Mouse (Mus musculus) stomach, postnatal 0 days (tissue): ENCODE measurements around the gene Ppp2r2c.

Experiments
- CTCF ChIP-seq: IDR thresholded peaks from 2 replicates; pipeline ENCODE4 v1.5.1; 2016; ENCODE audit warnings: antibody characterized with exemption, low read depth, mild to moderate bottlenecking, moderate library complexity
- EP300 ChIP-seq: optimal IDR thresholded peaks from 2 replicates; pipeline ENCODE3; 2016; ENCODE audit warnings: antibody characterized with exemption

DNA sequence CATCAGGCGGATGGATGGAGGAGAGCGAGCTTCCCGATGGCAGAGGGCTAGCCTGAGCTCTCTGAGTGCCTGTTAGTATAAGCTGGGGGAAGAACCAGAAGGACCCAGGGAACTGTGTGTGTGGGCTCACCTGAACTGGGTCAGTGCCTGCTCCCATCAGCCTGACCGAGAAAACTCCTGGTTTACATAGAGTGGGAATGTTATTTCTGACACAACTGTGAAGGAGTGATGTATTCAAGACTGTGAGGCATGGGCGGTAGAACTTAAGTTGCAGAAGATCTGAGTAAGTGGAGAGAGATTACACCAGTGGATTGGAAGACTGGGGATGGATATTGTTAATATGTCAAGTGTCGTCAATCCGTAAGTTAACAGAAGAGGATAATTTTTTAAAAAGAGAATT lies 11.8 kb upstream of the Ppp2r2c start:
- TF ChIP-seq CTCF, result no peak
- no peak for TF ChIP-seq EP300
